Mouse (Mus musculus) megakaryocyte-erythroid progenitor cell, adult 5 weeks (primary cell): Measurements from ENCODE around the gene Socs3. TPM values are rescaled to one million over a fixed set of nuclear protein-coding genes. Genes with fewer than 3 reads are reported as not detected.

Source experiments
- polyA plus RNA-seq: library from polyadenylated mRNA; stranded (reverse); fragments of >175 nt; gene quantifications from 2 replicates; pipeline ENCODE4 v1.2.3, GENCODE M21; 2012

Gene Socs3
- polyA plus RNA-seq: 76.3 and 85.8 TPM in 2 replicates

GRCm38 (mm10) chr11:117969945-117970872 lies at the start of gene Socs3:
Socs3 (minus strand) TSS chr11:117970047.

GRCm38 (mm10) chr11:117986126-117987031 lies 16.5 kb upstream of the Socs3 start, which contains the start of gene Pgs1:
Pgs1 (plus strand) TSS chr11:117986292.

Other genes with a start within 250 kb of the Socs3 start
- gene Tmc8, start 188.0 kb downstream of the Socs3 start, polyA plus RNA-seq: 23.3 and 26.8 TPM in 2 replicates
- 83.9 and 97.7 TPM in 2 replicates for gene Tmc6, start 187.8 kb downstream of the Socs3 start, polyA plus RNA-seq
- gene 6030468B19Rik, start 172.4 kb downstream of the Socs3 start, polyA plus RNA-seq: 2.3 and 3.0 TPM in 2 replicates
- 0.17 and 0.75 TPM in 2 replicates for gene Gm20708, start 160.4 kb downstream of the Socs3 start, polyA plus RNA-seq
- gene Syngr2, start 160.4 kb downstream of the Socs3 start, polyA plus RNA-seq: 193 and 244 TPM in 2 replicates
- 2.6 and 2.7 TPM in 2 replicates for gene Afmid, start 144.1 kb downstream of the Socs3 start, polyA plus RNA-seq
- 61.3 and 76.1 TPM in 2 replicates for gene Tk1, start 144.0 kb downstream of the Socs3 start, polyA plus RNA-seq
- 85.9 and 113 TPM in 2 replicates for gene Birc5, start 120.8 kb downstream of the Socs3 start, polyA plus RNA-seq
- not detected in 2 replicates for gene Tmem235, start 109.3 kb downstream of the Socs3 start, polyA plus RNA-seq
- gene Tha1, start 96.6 kb downstream of the Socs3 start, polyA plus RNA-seq: 7.1 and 9.7 TPM in 2 replicates
- 46.0 and 50.7 TPM in 2 replicates for gene Pgs1, start 16.2 kb upstream of the Socs3 start, polyA plus RNA-seq
- gene Dnah17, start 160.6 kb upstream of the Socs3 start, polyA plus RNA-seq: 0.09 and 0.22 TPM in 2 replicates